8 mouse cellular contexts compared by ENCODE assay signal in genomic region chr6:90369725-90370553, GRCm38 (mm10). TPM values are rescaled to one million over a fixed set of nuclear protein-coding genes. Genes with fewer than 3 reads are reported as not detected.
A peak's percentile ranks its signal among the peaks of the same experiment; 100 is the strongest.
DNase-seq lines count a peak whose midpoint lies in the region; ATAC-seq and TF ChIP-seq lines count a peak whose summit lies in the region.

No protein-coding gene starts in this region.

- H3K36me3 ChIP-seq in heart, embryonic 12.5 days, result peaks cover 25% of the 10 kb centered on the region
- H3K36me3 ChIP-seq in kidney, postnatal 0 days (ENCODE audit: insufficient read depth, low read length), result peaks cover 17% of the 10 kb centered on the region
- H3K36me3 ChIP-seq in liver, embryonic 16.5 days (ENCODE audit: control insufficient read depth, insufficient read depth), result peaks cover 7% of the 10 kb centered on the region; the same call in 1 of the 2 replicates
- H3K36me3 ChIP-seq in neural tube, embryonic 13.5 days, result peaks cover 28% of the 10 kb centered on the region

- peak overlapping the region; percentile 75 for H3K27ac ChIP-seq in heart, embryonic 12.5 days (ENCODE audit: poor library complexity, severe bottlenecking)
- H3K27ac ChIP-seq in kidney, postnatal 0 days, result peak overlapping the region; percentile 87
- H3K27ac ChIP-seq in liver, embryonic 16.5 days (ENCODE audit: low read length), result peak overlapping the region; percentile 68
- H3K27ac ChIP-seq in neural tube, embryonic 13.5 days (replicated peaks), result peak overlapping the region; percentile 90

- H3K4me2 ChIP-seq in heart, embryonic 12.5 days, result peak overlapping the region; percentile 100
- H3K4me2 ChIP-seq in kidney, postnatal 0 days (ENCODE audit: low read length), result peak overlapping the region; percentile 73
- H3K4me2 ChIP-seq in liver, embryonic 16.5 days (ENCODE audit: low read depth, low read length), result peak overlapping the region; percentile 89
- H3K4me2 ChIP-seq in neural tube, embryonic 13.5 days, result peak overlapping the region; percentile 98

- H3K27me3 ChIP-seq in heart, embryonic 12.5 days (replicated peaks), result 0 out of 2 replicates have a peak, but pooled peaks cover 4% of the 10 kb centered on the region
- no peaks in the 10 kb centered on the region for H3K27me3 ChIP-seq in kidney, postnatal 0 days (ENCODE audit: insufficient read depth, low read length)
- H3K27me3 ChIP-seq in liver, embryonic 16.5 days (ENCODE audit: control insufficient read depth, insufficient read depth, low read depth, low read length), result no peaks in the 10 kb centered on the region
- H3K27me3 ChIP-seq in neural tube, embryonic 13.5 days, result no peaks in the 10 kb centered on the region

- H3K4me1 ChIP-seq in heart, embryonic 12.5 days (replicated peaks), result peaks cover 26% of the 10 kb centered on the region
- peaks cover 12% of the 10 kb centered on the region; the same call in 1 of the 2 replicates for H3K4me1 ChIP-seq in kidney, postnatal 0 days (replicated peaks; ENCODE audit: insufficient read depth, low read length)
- H3K4me1 ChIP-seq in liver, embryonic 16.5 days (ENCODE audit: control insufficient read depth, low read depth, low read length), result peaks cover 26% of the 10 kb centered on the region
- H3K4me1 ChIP-seq in neural tube, embryonic 13.5 days (replicated peaks), result peaks cover 28% of the 10 kb centered on the region

- ATAC-seq in heart, embryonic 12.5 days (ENCODE audit: insufficient number of reproducible peaks, low FRiP score), result peak; percentile 77
- ATAC-seq in kidney, postnatal 0 days (replicated peaks; ENCODE audit: low FRiP score, low read depth), result peak; percentile 67
- ATAC-seq in liver, embryonic 16.5 days (ENCODE audit: low read depth), result peak; percentile 58
- ATAC-seq in neural tube, embryonic 13.5 days (ENCODE audit: low read depth), result peak; percentile 87

- no peak for TF ChIP-seq CTCF in kidney, postnatal 0 days (IDR thresholded peaks at IDR 0.05; ENCODE audit: low read depth)

- peak overlapping the region; percentile 91 for H3K9ac ChIP-seq in heart, embryonic 12.5 days
- H3K9ac ChIP-seq in kidney, postnatal 0 days (ENCODE audit: low read depth, low read length), result peak overlapping the region; percentile 83
- H3K9ac ChIP-seq in liver, embryonic 16.5 days (ENCODE audit: low read depth, low read length), result peak overlapping the region; percentile 80
- H3K9ac ChIP-seq in neural tube, embryonic 13.5 days, result peak overlapping the region; percentile 94

- under 1% methylated on average over 81 of the region's 98 CpGs for WGBS in heart, embryonic 12.5 days
- under 1% methylated on average over 85 of the region's 98 CpGs for WGBS in kidney, postnatal 0 days
- under 1% methylated on average over 97 of the region's 98 CpGs for WGBS in liver, embryonic 16.5 days (ENCODE audit: insufficient replicate concordance)
- 2% methylated on average over 82 of the region's 98 CpGs for WGBS in neural tube, embryonic 13.5 days

- H3K4me3 ChIP-seq in heart, embryonic 12.5 days, result peak overlapping the region; percentile 96
- H3K4me3 ChIP-seq in kidney, postnatal 0 days (replicated peaks; ENCODE audit: low read depth, low read length), result peak overlapping the region; percentile 93
- H3K4me3 ChIP-seq in liver, embryonic 16.5 days (ENCODE audit: low read depth, low read length), result peak overlapping the region; percentile 82
- peak overlapping the region; percentile 97 for H3K4me3 ChIP-seq in neural tube, embryonic 13.5 days

- peak; percentile 16 to 55 for DNase-seq in urinary bladder, adult 18-20 months (ENCODE audit: low spot score in 2 of 2)
- no peak for DNase-seq in urinary bladder, postnatal 4 days (ENCODE audit: low spot score in 2 of 2)
- DNase-seq in cerebellum, postnatal 36 days, result peak; percentile 54 to 56
- DNase-seq in kidney, postnatal 0 days (ENCODE audit: low spot score), result peak; percentile 43
- DNase-seq in thymus, postnatal 10 days (ENCODE audit: low spot score in 2 of 2), result peak; percentile 21 to 27

- no peaks in the 10 kb centered on the region for H3K9me3 ChIP-seq in heart, embryonic 12.5 days (replicated peaks)
- H3K9me3 ChIP-seq in kidney, postnatal 0 days (replicated peaks; ENCODE audit: low read length), result no peaks in the 10 kb centered on the region
- H3K9me3 ChIP-seq in liver, embryonic 16.5 days (replicated peaks; ENCODE audit: control insufficient read depth, low read length), result no peaks in the 10 kb centered on the region
- no peaks in the 10 kb centered on the region for H3K9me3 ChIP-seq in neural tube, embryonic 13.5 days

RNA-seq across cellular contexts. Expression of gene Zxdc, which starts 0.6 kb away (rescaled TPM):
- polyA plus RNA-seq in heart, embryonic 12.5 days (2016; fragmentation: Nextera tagmentation; extraction: Ambion mirVana), result 9.2 and 10.0 TPM in 2 replicates
- 8.8 and 9.1 TPM in 2 replicates for polyA plus RNA-seq in kidney, postnatal 0 days (2015; fragmentation: Nextera tagmentation; extraction: Ambion mirVana)
- polyA plus RNA-seq in liver, embryonic 16.5 days (2015; fragmentation: Nextera tagmentation; extraction: Ambion mirVana), result 2.0 and 3.0 TPM in 2 replicates
- 10.0 and 10.3 TPM in 2 replicates for polyA plus RNA-seq in neural tube, embryonic 13.5 days (2015; fragmentation: Nextera tagmentation; extraction: Ambion mirVana)

RNA-seq across cellular contexts. Expression of gene Uroc1, which starts 36.9 kb away (rescaled TPM):
- not detected in 2 replicates for polyA plus RNA-seq in heart, embryonic 12.5 days (2016; fragmentation: Nextera tagmentation; extraction: Ambion mirVana)
- polyA plus RNA-seq in kidney, postnatal 0 days (2015; fragmentation: Nextera tagmentation; extraction: Ambion mirVana), result 0.38 and 0.69 TPM in 2 replicates
- polyA plus RNA-seq in liver, embryonic 16.5 days (2015; fragmentation: Nextera tagmentation; extraction: Ambion mirVana), result 32.3 and 41.1 TPM in 2 replicates
- polyA plus RNA-seq in neural tube, embryonic 13.5 days (2015; fragmentation: Nextera tagmentation; extraction: Ambion mirVana), result not detected in 2 replicates

RNA-seq across cellular contexts. Expression of gene Chst13, which starts 45.0 kb away (rescaled TPM):
- 0.10 TPM in 1 of 2 replicates, not detected in the other for polyA plus RNA-seq in heart, embryonic 12.5 days (2016; fragmentation: Nextera tagmentation; extraction: Ambion mirVana)
- polyA plus RNA-seq in kidney, postnatal 0 days (2015; fragmentation: Nextera tagmentation; extraction: Ambion mirVana), result 4.4 and 6.0 TPM in 2 replicates
- polyA plus RNA-seq in liver, embryonic 16.5 days (2015; fragmentation: Nextera tagmentation; extraction: Ambion mirVana), result 13.1 and 13.4 TPM in 2 replicates
- 0.27 TPM in 1 of 2 replicates, not detected in the other for polyA plus RNA-seq in neural tube, embryonic 13.5 days (2015; fragmentation: Nextera tagmentation; extraction: Ambion mirVana)

RNA-seq across cellular contexts. Expression of gene Cfap100, which starts 58.7 kb away (rescaled TPM):
- 0.08 and 0.12 TPM in 2 replicates for polyA plus RNA-seq in heart, embryonic 12.5 days (2016; fragmentation: Nextera tagmentation; extraction: Ambion mirVana)
- 0.48 and 0.71 TPM in 2 replicates for polyA plus RNA-seq in kidney, postnatal 0 days (2015; fragmentation: Nextera tagmentation; extraction: Ambion mirVana)
- polyA plus RNA-seq in liver, embryonic 16.5 days (2015; fragmentation: Nextera tagmentation; extraction: Ambion mirVana), result 0.08 and 0.19 TPM in 2 replicates
- 4.1 and 6.6 TPM in 2 replicates for polyA plus RNA-seq in neural tube, embryonic 13.5 days (2015; fragmentation: Nextera tagmentation; extraction: Ambion mirVana)

Comparison
In these comparisons a context has a peak if more than half of its experiments do, and no peak if none do; other contexts are left out.
1. DNase-seq: peak in urinary bladder, adult 18-20 months (2 of 2), cerebellum, postnatal 36 days (2 of 2), kidney, postnatal 0 days (single experiment) and thymus, postnatal 10 days (2 of 2); none in urinary bladder, postnatal 4 days (0 of 2).
2. RNA of gene Uroc1, which starts 36.9 kb away (polyA plus RNA-seq): 32.3 to 41.1 TPM in liver, embryonic 16.5 days; 0.38 to 0.69 TPM in kidney, postnatal 0 days, not detected in heart, embryonic 12.5 days and not detected in neural tube, embryonic 13.5 days; every median in the first group is over 10 times any median in the second.
3. Peak in every context shown above with its lines, with median percentiles within 50 percentile points of each other: ATAC-seq, H3K27ac ChIP-seq, H3K4me2 ChIP-seq, H3K4me3 ChIP-seq and H3K9ac ChIP-seq.